Mouse (Mus musculus) lung, embryonic 15.5 days (tissue): ENCODE measurements at regions not wholly inside any gene's neighbourhood (a gene's known extent, or its start where the extent isn't known, plus 50 kb on each side); places are given as distances from the start of the nearest gene placed in this dataset.

Experiments
- ATAC-seq: fragments of 200-750 bp; cut with Nextera tagmentation; 2 replicates; pipeline ENCODE4 v1.8.0; 2017; ENCODE audit warnings: moderate number of reproducible peaks, borderline replicate concordance; ENCODE audit not compliant: low FRiP score, low TSS enrichment; ENCODE audit errors: extremely low read depth
- H3K27ac ChIP-seq: fragments of 300-500 bp; sonication (generic); 2 replicates; pipeline ENCODE4 v1.5.1; 2015; ENCODE audit warnings: moderate library complexity, mild to moderate bottlenecking, inconsistent platforms
- H3K27me3 ChIP-seq: fragments of 300-500 bp; sonication (generic); 2 replicates; pipeline ENCODE4 v1.6.1; 2015; ENCODE audit warnings: inconsistent platforms
- H3K36me3 ChIP-seq: fragments of 300-500 bp; sonication (generic); 2 replicates; pipeline ENCODE4 v1.6.1; 2015; ENCODE audit warnings: inconsistent platforms
- H3K4me1 ChIP-seq: fragments of 300-500 bp; sonication (generic); 2 replicates; pipeline ENCODE4 v1.6.1; 2015; ENCODE audit warnings: inconsistent platforms
- H3K4me2 ChIP-seq: fragments of 300-500 bp; sonication (generic); 2 replicates; pipeline ENCODE4 v1.6.1; 2015; ENCODE audit warnings: inconsistent platforms, mild to moderate bottlenecking, moderate library complexity
- H3K4me3 ChIP-seq: fragments of 300-500 bp; sonication (generic); 2 replicates; pipeline ENCODE4 v1.5.1; 2015; ENCODE audit warnings: mild to moderate bottlenecking, inconsistent platforms
- H3K9ac ChIP-seq: fragments of 300-500 bp; sonication (generic); 2 replicates; pipeline ENCODE4 v1.6.1; 2015; ENCODE audit warnings: inconsistent platforms
- H3K9me3 ChIP-seq: fragments of 300-500 bp; sonication (generic); 2 replicates; pipeline ENCODE4 v1.6.1; 2016; ENCODE audit warnings: inconsistent platforms
- WGBS: fragments of 180-500 bp; shearing (Covaris S2); methylation state at CpG from one replicate; pipeline ENCODE4 v1.1.7; 2015; 5-methylcytosine and 5-hydroxymethylcytosine counted together

DNA sequence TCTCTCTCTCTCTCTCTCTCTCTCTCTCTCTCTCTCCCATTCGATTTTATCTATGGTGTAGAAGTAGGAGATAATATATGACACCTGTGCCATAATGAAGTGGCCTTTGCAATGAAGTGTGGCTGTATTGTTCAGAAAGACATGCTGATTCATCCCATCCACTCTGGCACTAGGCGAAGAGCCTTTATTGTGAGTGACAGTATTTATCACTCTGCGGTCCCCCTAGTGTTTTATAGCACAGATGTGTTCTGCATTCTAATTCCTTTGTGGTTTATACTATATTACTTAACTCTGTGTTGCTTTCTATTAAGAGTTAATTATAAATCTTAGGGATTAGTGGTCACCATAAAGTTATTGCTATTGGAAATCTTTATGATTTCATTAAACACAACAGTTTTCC lies 398.7 kb downstream of the Tmem38b start:
- H3K36me3 ChIP-seq, result no peaks in the 10 kb centered on the region
- no peak overlapping the region for H3K9ac ChIP-seq
- H3K27me3 ChIP-seq, result no peaks in the 10 kb centered on the region
- ATAC-seq, result no peak
- H3K9me3 ChIP-seq, result no peaks in the 10 kb centered on the region
- 83% methylated on average over 3 of the region's 3 CpGs for WGBS
- no peak overlapping the region for H3K27ac ChIP-seq
- no peaks in the 10 kb centered on the region for H3K4me1 ChIP-seq
- H3K4me3 ChIP-seq, result no peak overlapping the region
- no peak overlapping the region for H3K4me2 ChIP-seq
